Mouse (Mus musculus) midbrain, embryonic 13.5 days (tissue): Measurements from ENCODE around the gene Cdx4. TPM values are rescaled to one million over a fixed set of nuclear protein-coding genes. Genes with fewer than 3 reads are reported as not detected.

Source experiments
- ATAC-seq: fragments of 200-750 bp; cut with Nextera tagmentation; 2 replicates; pipeline ENCODE4 v1.8.0; 2017; ENCODE audit warnings: mild to moderate bottlenecking, moderate TSS enrichment, moderate library complexity
- H3K27ac ChIP-seq: fragments of 300-500 bp; sonication (generic); 2 replicates; pipeline ENCODE4 v1.5.1; 2015; ENCODE audit warnings: inconsistent platforms, mild to moderate bottlenecking, moderate library complexity
- H3K27me3 ChIP-seq: fragments of 300-500 bp; sonication (generic); 2 replicates; pipeline ENCODE4 v1.6.1; 2015; ENCODE audit warnings: mild to moderate bottlenecking, inconsistent platforms
- H3K36me3 ChIP-seq: fragments of 300-500 bp; sonication (generic); 2 replicates; pipeline ENCODE4 v1.6.1; 2015; ENCODE audit warnings: mild to moderate bottlenecking, inconsistent platforms
- H3K4me1 ChIP-seq: fragments of 300-500 bp; sonication (generic); replicated peaks from 2 replicates; pipeline ENCODE4 v1.6.1; 2015; ENCODE audit warnings: inconsistent platforms
- H3K4me2 ChIP-seq: fragments of 300-500 bp; sonication (generic); replicated peaks from 2 replicates; pipeline ENCODE4 v1.6.1; 2015; ENCODE audit warnings: moderate library complexity, mild to moderate bottlenecking, inconsistent platforms
- H3K4me3 ChIP-seq: fragments of 300-500 bp; sonication (generic); replicated peaks from 2 replicates; pipeline ENCODE4 v1.5.1; 2015; ENCODE audit warnings: mild to moderate bottlenecking, inconsistent platforms
- H3K9ac ChIP-seq: fragments of 300-500 bp; sonication (generic); replicated peaks from 2 replicates; pipeline ENCODE4 v1.6.1; 2015; ENCODE audit warnings: mild to moderate bottlenecking, inconsistent platforms
- H3K9me3 ChIP-seq: fragments of 300-500 bp; sonication (generic); 2 replicates; pipeline ENCODE4 v1.6.1; 2016; ENCODE audit warnings: mild to moderate bottlenecking, inconsistent platforms
- WGBS: fragments of 180-500 bp; shearing (Covaris S2); methylation state at CpG from one replicate; pipeline ENCODE4 v1.1.7; 2015; 5-methylcytosine and 5-hydroxymethylcytosine counted together
- polyA plus RNA-seq: library from polyadenylated mRNA; unstranded; fragments of >200 nt; fragmentation: Nextera tagmentation; extraction: Ambion mirVana; gene quantifications from 2 replicates; pipeline ENCODE4 v1.2.1, GENCODE M21; 2015

Cdx4 gene
- not detected in 2 replicates for polyA plus RNA-seq

DNA sequence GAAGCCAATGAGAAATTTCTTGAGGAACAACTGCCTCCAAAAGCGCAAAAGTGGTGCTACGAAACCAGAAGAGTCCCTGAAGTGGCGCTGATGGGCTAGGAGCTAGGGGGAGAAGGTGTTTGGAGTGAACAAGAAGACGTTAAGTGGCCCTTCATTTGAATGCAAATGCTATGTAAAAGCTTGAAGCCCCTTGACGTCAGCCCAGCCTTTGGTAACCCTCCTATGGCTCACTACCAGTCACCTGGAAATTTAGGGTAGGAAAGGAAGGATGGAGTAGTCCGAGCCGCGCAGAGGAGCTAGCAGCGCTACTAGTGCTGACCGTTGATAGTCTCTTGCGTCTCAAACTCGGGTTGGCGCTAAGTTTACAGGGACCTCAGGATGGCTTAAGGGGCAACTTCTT is at the start of gene Cdx4:
Gene Cdx4, plus strand, starts transcription at position 253 of the 400 bp plus-strand sequence.
- Histone ChIP-seq H3K4me2 (peak within 1 kb of the TSS; percentile 43), H3K27ac (no peak within 1 kb of the TSS), H3K4me3 (peak within 1 kb of the TSS; percentile 11; the same call in 1 of the 2 replicates), H3K36me3 (no peaks in the 10 kb centered on the region), H3K9me3 (no peaks in the 10 kb centered on the region), H3K9ac (no peak within 1 kb of the TSS), H3K27me3 (peaks cover 86% of the 10 kb centered on the region), H3K4me1 (no peaks in the 10 kb centered on the region)
- no peak for ATAC-seq
- WGBS = 25% methylated on average over 13 of the region's 13 CpGs

GRCm38 (mm10) chrX:103274325-103274724 is 46.9 kb upstream of the Cdx4 start:
- no peaks in the 10 kb centered on the region for H3K9me3 ChIP-seq
- no peak overlapping the region for H3K4me3 ChIP-seq
- WGBS = 84% methylated on average over 4 of the region's 5 CpGs
- no peak overlapping the region for H3K27ac ChIP-seq
- no peak overlapping the region for H3K9ac ChIP-seq
- ATAC-seq = no peak
- H3K4me1 ChIP-seq = no peaks in the 10 kb centered on the region
- H3K36me3 ChIP-seq = no peaks in the 10 kb centered on the region
- no peak overlapping the region for H3K4me2 ChIP-seq
- peaks cover 16% of the 10 kb centered on the region; the same call in 1 of the 2 replicates for H3K27me3 ChIP-seq

- H3K27me3 ChIP-seq = peaks cover 50% of the 10 kb centered on the region
- H3K4me2 ChIP-seq = no peak overlapping the region
- peaks cover 12% of the 10 kb centered on the region for H3K4me1 ChIP-seq
- no peak overlapping the region for H3K27ac ChIP-seq
- 0 out of 2 replicates have a peak, but pooled peaks have one; percentile 24 for ATAC-seq
- H3K36me3 ChIP-seq = no peaks in the 10 kb centered on the region
- H3K4me3 ChIP-seq = no peak overlapping the region
- no peak overlapping the region for H3K9ac ChIP-seq
- no peaks in the 10 kb centered on the region for H3K9me3 ChIP-seq
- WGBS = 26% methylated on average over 4 of the region's 4 CpGs
Observed at GRCm38 (mm10) chrX:103286899-103287722, 34.1 kb upstream of the Cdx4 start.

- peaks cover 12% of the 10 kb centered on the region for H3K4me1 ChIP-seq
- no peaks in the 10 kb centered on the region for H3K36me3 ChIP-seq
- no peak overlapping the region for H3K27ac ChIP-seq
- no peak overlapping the region for H3K9ac ChIP-seq
- no peak for ATAC-seq
- H3K4me3 ChIP-seq = no peak overlapping the region
- H3K4me2 ChIP-seq = no peak overlapping the region
- no peaks in the 10 kb centered on the region for H3K9me3 ChIP-seq
- H3K27me3 ChIP-seq = peaks cover 50% of the 10 kb centered on the region
- 34% methylated on average over 10 of the region's 10 CpGs for WGBS
Observed at GRCm38 (mm10) chrX:103287846-103288377, 33.3 kb upstream of the Cdx4 start.

DNA sequence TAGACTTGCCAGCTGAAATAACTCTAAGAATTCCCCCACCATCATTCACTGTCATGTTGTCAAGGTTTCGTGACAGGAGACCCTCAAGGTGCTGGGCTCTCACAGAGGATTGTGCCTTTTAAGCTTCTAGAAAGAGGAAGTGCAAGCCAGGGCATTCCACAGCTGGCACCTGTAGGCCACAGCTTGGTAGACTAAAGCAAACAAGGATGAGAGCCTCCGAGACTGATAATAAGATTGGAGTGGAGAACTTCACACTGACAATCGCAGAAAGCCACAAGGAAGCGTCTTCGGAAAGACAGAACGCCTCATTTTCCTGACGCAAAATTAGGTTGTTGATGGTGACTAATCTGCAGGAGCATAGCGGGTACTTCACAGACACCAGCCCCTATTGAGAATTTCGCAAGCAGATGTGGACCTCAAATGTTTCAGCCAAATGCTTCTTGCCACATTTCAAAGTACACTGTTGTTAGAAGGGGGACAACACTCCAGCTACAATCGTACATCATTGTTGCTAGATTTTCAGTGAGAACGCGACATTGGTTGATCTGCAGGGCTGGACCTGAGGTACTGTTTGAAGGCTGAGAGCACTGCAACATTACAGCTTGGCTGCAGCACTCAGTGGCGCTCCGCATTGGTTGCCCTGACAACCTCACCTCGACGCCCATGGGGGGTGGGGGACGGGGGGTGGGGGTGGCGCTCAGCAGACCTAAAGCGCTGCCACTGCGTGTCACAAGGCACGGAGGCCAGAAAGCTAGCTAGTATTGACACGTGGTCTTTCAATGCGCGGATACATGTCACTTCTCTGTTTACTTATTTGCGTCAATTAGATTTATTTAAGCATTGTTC is 32.5 kb upstream of the Cdx4 start:
- 22% methylated on average over 25 of the region's 25 CpGs for WGBS
- Histone ChIP-seq H3K27ac (no peak overlapping the region; the same call in 1 of the 2 replicates), H3K36me3 (no peaks in the 10 kb centered on the region), H3K27me3 (peaks cover 50% of the 10 kb centered on the region), H3K4me2 (peak overlapping the region; percentile 43), H3K9ac (no peak overlapping the region), H3K4me3 (peak overlapping the region; percentile 20), H3K4me1 (peaks cover 12% of the 10 kb centered on the region), H3K9me3 (no peaks in the 10 kb centered on the region)
- peak; percentile 92 for ATAC-seq

DNA sequence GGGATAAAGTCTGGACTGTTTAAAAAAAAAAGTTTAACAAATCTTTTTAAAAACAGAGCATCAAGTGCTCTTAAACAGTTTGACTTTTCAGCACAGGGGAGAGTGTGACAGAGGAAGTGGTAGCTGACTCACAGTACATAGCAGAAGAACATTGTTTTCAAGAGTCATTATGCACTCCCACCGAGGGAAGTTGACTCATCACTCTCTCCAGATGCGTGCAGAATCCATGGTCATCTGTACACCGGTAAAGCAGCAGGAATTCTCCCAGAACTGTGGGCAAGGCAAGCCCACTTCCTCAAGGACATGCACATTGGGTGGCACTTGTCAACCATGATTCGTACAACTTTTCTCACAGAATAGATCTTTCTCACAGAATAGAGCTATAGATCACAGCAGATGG is 22.3 kb upstream of the Cdx4 start:
- H3K27me3 ChIP-seq = peaks cover 55% of the 10 kb centered on the region
- H3K4me1 ChIP-seq = no peaks in the 10 kb centered on the region
- no peaks in the 10 kb centered on the region for H3K36me3 ChIP-seq
- no peak overlapping the region for H3K9ac ChIP-seq
- H3K27ac ChIP-seq = no peak overlapping the region
- no peaks in the 10 kb centered on the region for H3K9me3 ChIP-seq
- whole genome bisulfite sequencing = 83% methylated on average over 4 of the region's 4 CpGs
- H3K4me2 ChIP-seq = no peak overlapping the region
- no peak for ATAC-seq
- H3K4me3 ChIP-seq = no peak overlapping the region

DNA sequence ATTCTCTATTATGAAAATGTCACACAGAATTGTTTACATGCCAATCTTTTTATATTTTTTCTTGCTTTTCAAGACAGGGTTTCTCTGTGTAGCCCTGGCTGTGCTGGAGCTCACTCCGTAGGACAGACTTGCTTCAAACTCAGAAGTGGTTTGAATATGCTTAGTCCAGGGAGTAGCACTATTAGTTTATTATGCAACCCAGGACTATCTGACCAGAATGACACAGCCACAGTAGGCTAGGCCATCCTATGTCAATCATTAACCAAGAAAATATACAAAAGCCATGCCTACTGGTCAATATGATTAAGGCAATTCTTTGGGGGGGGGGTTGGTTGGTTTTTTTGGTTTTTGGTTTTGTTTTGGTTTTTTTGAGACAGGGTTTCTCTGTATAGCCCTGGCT is 12.9 kb upstream of the Cdx4 start:
- no peaks in the 10 kb centered on the region for H3K9me3 ChIP-seq
- no peak overlapping the region for H3K9ac ChIP-seq
- no peaks in the 10 kb centered on the region for H3K4me1 ChIP-seq
- H3K27ac ChIP-seq = no peak overlapping the region
- no peak overlapping the region for H3K4me3 ChIP-seq
- H3K27me3 ChIP-seq = peaks cover 54% of the 10 kb centered on the region; the same call in 1 of the 2 replicates
- H3K36me3 ChIP-seq = no peaks in the 10 kb centered on the region
- no peak for ATAC-seq
- 88% methylated on average over 1 of the region's 1 CpGs for WGBS
- no peak overlapping the region for H3K4me2 ChIP-seq

DNA sequence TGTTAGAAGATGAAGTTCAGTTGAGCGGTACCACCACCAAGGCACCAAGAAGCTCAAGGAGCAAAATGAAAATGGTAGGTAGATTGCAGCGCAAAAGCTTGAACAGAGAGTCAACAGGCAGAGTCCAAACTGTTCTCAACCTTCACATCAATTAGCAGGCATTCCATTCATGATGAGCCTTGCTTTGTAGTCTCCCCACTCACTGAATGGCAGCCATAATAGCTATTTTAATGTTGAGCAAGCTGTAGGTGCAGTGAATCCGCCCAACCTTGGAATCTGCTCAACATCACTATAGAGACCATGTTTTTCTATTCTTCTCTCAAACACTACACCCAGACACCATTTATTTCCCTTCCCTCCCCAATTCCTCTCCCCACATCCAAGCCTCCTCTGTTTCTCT is 9.5 kb upstream of the Cdx4 start:
- WGBS = 87% methylated on average over 3 of the region's 3 CpGs
- Histone ChIP-seq H3K4me1 (no peaks in the 10 kb centered on the region), H3K9me3 (no peaks in the 10 kb centered on the region), H3K27ac (no peak overlapping the region), H3K27me3 (peaks cover 47% of the 10 kb centered on the region), H3K4me3 (no peak overlapping the region), H3K36me3 (no peaks in the 10 kb centered on the region), H3K9ac (no peak overlapping the region), H3K4me2 (no peak overlapping the region)
- ATAC-seq = no peak

- H3K4me2 ChIP-seq = no peak overlapping the region
- no peaks in the 10 kb centered on the region for H3K4me1 ChIP-seq
- 86% methylated on average over 6 of the region's 6 CpGs for WGBS
- no peaks in the 10 kb centered on the region for H3K9me3 ChIP-seq
- ATAC-seq = no peak
- H3K4me3 ChIP-seq = no peak overlapping the region
- H3K27me3 ChIP-seq = peaks cover 54% of the 10 kb centered on the region
- H3K36me3 ChIP-seq = no peaks in the 10 kb centered on the region
- no peak overlapping the region for H3K9ac ChIP-seq
- H3K27ac ChIP-seq = no peak overlapping the region
Observed at GRCm38 (mm10) chrX:103314146-103314545, 7.1 kb upstream of the Cdx4 start.

DNA sequence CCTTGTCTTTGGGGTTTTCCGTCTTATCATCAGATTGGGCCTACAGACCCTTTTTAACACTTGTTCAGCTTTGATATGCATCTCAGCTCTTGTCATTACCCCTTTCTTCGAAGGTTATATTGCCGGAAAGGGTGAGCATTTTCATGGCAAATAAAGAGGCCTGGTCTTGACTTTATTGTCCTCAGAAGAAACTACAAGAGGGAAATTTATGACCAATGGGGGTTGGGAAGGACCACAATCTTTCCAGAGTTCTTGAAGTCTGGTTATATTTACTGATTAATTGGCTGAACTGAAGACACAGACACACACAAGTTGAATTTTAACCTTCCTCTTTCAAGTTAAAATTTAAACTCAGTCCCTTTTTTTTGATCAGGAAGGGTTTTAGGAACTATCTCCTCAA is 4.7 kb downstream of the Cdx4 start:
- H3K4me3 ChIP-seq = no peak overlapping the region
- no peak overlapping the region for H3K9ac ChIP-seq
- H3K9me3 ChIP-seq = no peaks in the 10 kb centered on the region
- no peak overlapping the region for H3K27ac ChIP-seq
- no peak for ATAC-seq
- H3K4me2 ChIP-seq = no peak overlapping the region
- H3K4me1 ChIP-seq = no peaks in the 10 kb centered on the region
- H3K36me3 ChIP-seq = no peaks in the 10 kb centered on the region
- WGBS = 80% methylated on average over 3 of the region's 3 CpGs
- peaks cover 89% of the 10 kb centered on the region for H3K27me3 ChIP-seq

DNA sequence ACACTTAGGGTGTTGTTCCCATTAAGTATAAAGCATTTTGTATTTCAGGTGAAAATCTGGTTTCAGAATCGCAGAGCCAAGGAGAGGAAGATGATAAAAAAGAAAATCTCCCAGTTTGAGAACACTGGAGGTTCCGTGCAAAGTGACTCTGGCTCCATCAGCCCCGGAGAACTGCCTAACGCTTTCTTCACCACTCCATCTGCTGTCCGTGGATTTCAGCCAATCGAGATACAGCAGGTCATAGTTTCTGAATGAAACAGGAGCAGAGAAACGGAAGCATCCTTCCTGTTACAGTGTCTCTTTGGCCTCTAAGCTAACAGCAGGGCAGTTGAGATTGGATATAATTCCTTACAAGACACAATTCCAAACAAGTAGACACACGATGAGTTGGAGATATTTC is 8.2 kb downstream of the Cdx4 start:
- H3K27me3 ChIP-seq = peaks cover 75% of the 10 kb centered on the region

More for the DNA sequence above, 8.2 kb downstream of the Cdx4 start:
- H3K9ac ChIP-seq = no peak overlapping the region
- H3K4me1 ChIP-seq = no peaks in the 10 kb centered on the region
- H3K4me2 ChIP-seq = no peak overlapping the region
- no peak overlapping the region for H3K27ac ChIP-seq
- 70% methylated on average over 8 of the region's 8 CpGs for WGBS
- no peaks in the 10 kb centered on the region for H3K9me3 ChIP-seq
- H3K4me3 ChIP-seq = no peak overlapping the region
- ATAC-seq = no peak
- H3K36me3 ChIP-seq = no peaks in the 10 kb centered on the region
